Mouse (Mus musculus) heart, adult 8-10 months (tissue): ENCODE results near the gene Kidins220. TPM values are rescaled to one million over a fixed set of nuclear protein-coding genes. Genes with fewer than 3 reads are reported as not detected.

Experiments used
- DNase-seq: peaks from one replicate; pipeline ENCODE4 v3.0.0; 2022; ENCODE audit warnings: low spot score
- total RNA-seq, 4 experiments: library from RNA; stranded (reverse); gene quantifications; 2 replicates each; pipeline ENCODE4 v1.2.4; 2022

Gene Kidins220
- total RNA-seq, 4 experiments from 2014 or later: 57.2 to 84.5 (median 66.5) TPM

GRCm38 (mm10) chr12:25089433-25089832 lies 114.7 kb downstream of the Kidins220 start:
- no peak for DNase-seq

- DNase-seq: peak; percentile 85
These were observed 117.4 kb downstream of the Kidins220 start for GRCm38 (mm10) chr12:25092027-25092704.

GRCm38 (mm10) chr12:25092751-25093211 lies 118.1 kb downstream of the Kidins220 start:
- peak; percentile 17 for DNase-seq

- DNase-seq: no peak
These were observed 118.6 kb downstream of the Kidins220 start for GRCm38 (mm10) chr12:25093241-25093774.

GRCm38 (mm10) chr12:25094621-25095521 lies 120.1 kb downstream of the Kidins220 start:
- peak; percentile 35 for DNase-seq

- no peak for DNase-seq
These were observed 120.8 kb downstream of the Kidins220 start for GRCm38 (mm10) chr12:25095538-25095937.

GRCm38 (mm10) chr12:25095974-25096639 lies 121.4 kb downstream of the Kidins220 start:
- DNase-seq: peak; percentile 100

GRCm38 (mm10) chr12:25096640-25097051 lies 121.9 kb downstream of the Kidins220 start:
- peak; percentile 13 for DNase-seq

- DNase-seq: no peak
These were observed 122.2 kb downstream of the Kidins220 start, which contains the start of gene Id2 for GRCm38 (mm10) chr12:25097052-25097209. Gene Id2 (minus strand): TSS chr12:25097140.

GRCm38 (mm10) chr12:25097210-25098160 lies 122.8 kb downstream of the Kidins220 start:
- peak; percentile 40 for DNase-seq

- no peak for DNase-seq
These were observed 123.4 kb downstream of the Kidins220 start for GRCm38 (mm10) chr12:25098161-25098550.

GRCm38 (mm10) chr12:25098561-25099312 lies 124.0 kb downstream of the Kidins220 start:
- peak; percentile 92 for DNase-seq

- DNase-seq: peak; percentile 24
These were observed 124.5 kb downstream of the Kidins220 start for GRCm38 (mm10) chr12:25099313-25099562.

- DNase-seq: peak; percentile 46
These were observed 125.1 kb downstream of the Kidins220 start for GRCm38 (mm10) chr12:25099563-25100408.

- DNase-seq: peak; percentile 47
These were observed 125.9 kb downstream of the Kidins220 start for GRCm38 (mm10) chr12:25100411-25101217.

- no peak for DNase-seq
These were observed 126.7 kb downstream of the Kidins220 start for GRCm38 (mm10) chr12:25101389-25101788.

GRCm38 (mm10) chr12:25103911-25104310 lies 129.2 kb downstream of the Kidins220 start:
- DNase-seq: no peak

- no peak for DNase-seq
These were observed 129.8 kb downstream of the Kidins220 start for GRCm38 (mm10) chr12:25104541-25104940.

GRCm38 (mm10) chr12:25108865-25109264 lies 134.1 kb downstream of the Kidins220 start:
- DNase-seq: no peak
